In genomic region chr17:21369925-21370719, GRCm38 (mm10) we compare ENCODE assay signal across 8 mouse cellular contexts. TPM values are rescaled to one million over a fixed set of nuclear protein-coding genes. Genes with fewer than 3 reads are reported as not detected.
A peak's percentile ranks its signal among the peaks of the same experiment; 100 is the strongest.
DNase-seq lines count a peak whose midpoint lies in the region; ATAC-seq and TF ChIP-seq lines count a peak whose summit lies in the region.
"Had no signal": no experiment of that assay in that cellular context is flagged by ENCODE, and none has a peak within 500 bp of the region (broad histone marks: within the 10 kb centered on the region; RNA-seq: fewer than 3 reads in every experiment).

No protein-coding gene starts in this region.

- no peak overlapping the region; the same call in 1 of the 2 replicates for H3K9ac ChIP-seq in ES-Bruce4 (ENCODE audit: low read depth, poor library complexity, severe bottlenecking)
- peak overlapping the region; percentile 69 for H3K9ac ChIP-seq in heart, embryonic 14.5 days (ENCODE audit: low read length)
- H3K9ac ChIP-seq in limb, embryonic 13.5 days = peak overlapping the region; percentile 53; the same call in 1 of the 2 replicates
- peak overlapping the region; percentile 40 for H3K9ac ChIP-seq in midbrain, embryonic 13.5 days (replicated peaks)

- WGBS in bone marrow, adult 2 months = 13% methylated on average over 31 of the region's 31 CpGs
- WGBS in heart, embryonic 14.5 days = 8% methylated on average over 31 of the region's 31 CpGs
- 12% methylated on average over 31 of the region's 31 CpGs for WGBS in limb, embryonic 13.5 days
- 12% methylated on average over 31 of the region's 31 CpGs for WGBS in midbrain, embryonic 13.5 days

- TF ChIP-seq EP300 in ES-Bruce4 (IDR thresholded peaks at IDR 0.05; ENCODE audit: insufficient read depth, low read depth, low read length) = 0 out of 2 replicates have a peak, but pooled peaks have one; percentile 15

- no peak for ATAC-seq in heart, embryonic 14.5 days (ENCODE audit: insufficient number of reproducible peaks, insufficient read depth, low FRiP score, low read depth)
- peak; percentile 57 for ATAC-seq in limb, embryonic 13.5 days (ENCODE audit: low FRiP score, low read depth)
- 0 out of 2 replicates have a peak, but pooled peaks have one; percentile 37 for ATAC-seq in midbrain, embryonic 13.5 days

- no peak for TF ChIP-seq POLR2A in ES-Bruce4 (IDR thresholded peaks at IDR 0.05; ENCODE audit: insufficient read depth, low read length)
- no peak for TF ChIP-seq POLR2A in bone marrow, adult 2 months (IDR thresholded peaks at IDR 0.05; ENCODE audit: borderline replicate concordance, control insufficient read depth, low read depth, low read length)

- H3K36me3 ChIP-seq in ES-Bruce4 (ENCODE audit: control insufficient read depth, insufficient read depth, low read length, poor library complexity, severe bottlenecking) = no peaks in the 10 kb centered on the region
- no peaks in the 10 kb centered on the region for H3K36me3 ChIP-seq in heart, embryonic 14.5 days (ENCODE audit: control insufficient read depth, insufficient read depth, low read length)
- H3K36me3 ChIP-seq in limb, embryonic 13.5 days = no peaks in the 10 kb centered on the region
- H3K36me3 ChIP-seq in midbrain, embryonic 13.5 days = no peaks in the 10 kb centered on the region

- peak; percentile 10 to 18 for DNase-seq in thymus, postnatal 10 days (ENCODE audit: low spot score in 2 of 2)
- no peak for DNase-seq in urinary bladder, adult 18-20 months (ENCODE audit: low spot score in 2 of 2)

- no peaks in the 10 kb centered on the region for H3K4me1 ChIP-seq in ES-Bruce4 (ENCODE audit: control insufficient read depth, insufficient read depth, low read length)
- H3K4me1 ChIP-seq in bone marrow, adult 2 months (ENCODE audit: control insufficient read depth, insufficient read depth, low read length) = no peaks in the 10 kb centered on the region; the same call in 1 of the 2 replicates
- no peaks in the 10 kb centered on the region for H3K4me1 ChIP-seq in heart, embryonic 14.5 days (ENCODE audit: control insufficient read depth in 2 of 2, insufficient read depth in 2 of 2, low read length in 2 of 2)
- H3K4me1 ChIP-seq in limb, embryonic 13.5 days = no peaks in the 10 kb centered on the region
- H3K4me1 ChIP-seq in midbrain, embryonic 13.5 days (replicated peaks) = 0 out of 2 replicates have a peak, but pooled peaks cover 6% of the 10 kb centered on the region

- peak overlapping the region; percentile 79 for H3K4me2 ChIP-seq in heart, embryonic 14.5 days (ENCODE audit: low read length)
- H3K4me2 ChIP-seq in limb, embryonic 13.5 days (replicated peaks) = peak overlapping the region; percentile 69
- H3K4me2 ChIP-seq in midbrain, embryonic 13.5 days (replicated peaks) = peak overlapping the region; percentile 60

- H3K27me3 ChIP-seq in ES-Bruce4 (ENCODE audit: control insufficient read depth, insufficient read depth, low read length, poor library complexity, severe bottlenecking) = no peaks in the 10 kb centered on the region
- no peaks in the 10 kb centered on the region for H3K27me3 ChIP-seq in heart, embryonic 14.5 days (ENCODE audit: control insufficient read depth, insufficient read depth, low read length)
- no peaks in the 10 kb centered on the region for H3K27me3 ChIP-seq in limb, embryonic 13.5 days
- H3K27me3 ChIP-seq in midbrain, embryonic 13.5 days = no peaks in the 10 kb centered on the region

- H3K27ac ChIP-seq in ES-Bruce4 (ENCODE audit: insufficient read depth, low read length) = no peak overlapping the region
- H3K27ac ChIP-seq in bone marrow, adult 2 months (ENCODE audit: control insufficient read depth, insufficient read depth, low read depth, low read length, poor library complexity) = no peak overlapping the region
- H3K27ac ChIP-seq in heart, embryonic 14.5 days (replicated peaks in 1 of 2; ENCODE audit: control insufficient read depth in 1 of 2, insufficient read depth in 1 of 2, low read depth in 2 of 2, low read length in 2 of 2) = no peak overlapping the region
- no peak overlapping the region for H3K27ac ChIP-seq in limb, embryonic 13.5 days
- no peak overlapping the region for H3K27ac ChIP-seq in midbrain, embryonic 13.5 days

- H3K4me3 ChIP-seq in ES-Bruce4 (ENCODE audit: low read depth, low read length) = peak overlapping the region; percentile 61
- H3K4me3 ChIP-seq in bone marrow, adult 2 months (replicated peaks; ENCODE audit: control insufficient read depth, low read depth, low read length) = peak overlapping the region; percentile 42
- H3K4me3 ChIP-seq in heart, embryonic 14.5 days (ENCODE audit: control insufficient read depth in 1 of 2, insufficient read depth in 1 of 2, low read depth in 1 of 2, low read length in 2 of 2) = peak overlapping the region; percentile 29 to 45
- H3K4me3 ChIP-seq in limb, embryonic 13.5 days = peak overlapping the region; percentile 41
- peak overlapping the region; percentile 32 for H3K4me3 ChIP-seq in midbrain, embryonic 13.5 days (replicated peaks)

- H3K9me3 ChIP-seq in ES-Bruce4 (replicated peaks; ENCODE audit: control insufficient read depth, insufficient read depth, low read length, poor library complexity, severe bottlenecking) = peaks cover 6% of the 10 kb centered on the region; the same call in 1 of the 2 replicates
- H3K9me3 ChIP-seq in heart, embryonic 14.5 days (ENCODE audit: control insufficient read depth, low read length) = no peaks in the 10 kb centered on the region
- H3K9me3 ChIP-seq in limb, embryonic 13.5 days = no peaks in the 10 kb centered on the region
- H3K9me3 ChIP-seq in midbrain, embryonic 13.5 days = no peaks in the 10 kb centered on the region

- no peak for TF ChIP-seq CTCF in ES-Bruce4 (IDR thresholded peaks at IDR 0.05; ENCODE audit: low read depth, low read length)
- TF ChIP-seq CTCF in bone marrow, adult 2 months (IDR thresholded peaks at IDR 0.05; ENCODE audit: control insufficient read depth, insufficient read depth, low read length) = no peak

RNA-seq across cellular contexts. Expression of gene Zfp677, which starts 13.4 kb away (rescaled TPM):
- polyA plus RNA-seq in ES-Bruce4 (2011; ENCODE audit: insufficient read depth, insufficient read length, low read depth, missing spikeins) = 7.7 and 8.4 TPM in 2 replicates
- 0.77 and 1.9 TPM in 2 replicates for polyA plus RNA-seq in bone marrow, adult 2 months (2011; ENCODE audit: insufficient read depth, insufficient read length, low replicate concordance, missing spikeins)
- 2.1 and 2.5 TPM in 2 replicates for polyA plus RNA-seq in heart, embryonic 14.5 days (2014; fragmentation: Nextera tagmentation; extraction: Ambion mirVana)
- polyA plus RNA-seq in limb, embryonic 13.5 days (2015; fragmentation: Nextera tagmentation; extraction: Ambion mirVana) = 3.5 and 4.6 TPM in 2 replicates
- polyA plus RNA-seq in midbrain, embryonic 13.5 days (2015; fragmentation: Nextera tagmentation; extraction: Ambion mirVana) = 4.4 and 4.6 TPM in 2 replicates

RNA-seq across cellular contexts. Expression of gene Zfp54, which starts 52.9 kb away (rescaled TPM):
- polyA plus RNA-seq in ES-Bruce4 (2011; ENCODE audit: insufficient read depth, insufficient read length, low read depth, missing spikeins) = 4.2 and 4.7 TPM in 2 replicates
- 0.77 and 4.6 TPM in 2 replicates for polyA plus RNA-seq in bone marrow, adult 2 months (2011; ENCODE audit: insufficient read depth, insufficient read length, low replicate concordance, missing spikeins)
- polyA plus RNA-seq in heart, embryonic 14.5 days (2014; fragmentation: Nextera tagmentation; extraction: Ambion mirVana) = 3.4 and 4.0 TPM in 2 replicates
- polyA plus RNA-seq in limb, embryonic 13.5 days (2015; fragmentation: Nextera tagmentation; extraction: Ambion mirVana) = 4.1 and 4.8 TPM in 2 replicates
- polyA plus RNA-seq in midbrain, embryonic 13.5 days (2015; fragmentation: Nextera tagmentation; extraction: Ambion mirVana) = 3.5 and 4.8 TPM in 2 replicates

RNA-seq across cellular contexts. Expression of gene Vmn1r237, which starts 58.5 kb away (rescaled TPM):
- polyA plus RNA-seq in ES-Bruce4 (2011; ENCODE audit: insufficient read depth, insufficient read length, low read depth, missing spikeins) = not detected in 2 replicates
- polyA plus RNA-seq in bone marrow, adult 2 months (2011; ENCODE audit: insufficient read depth, insufficient read length, low replicate concordance, missing spikeins) = not detected in 2 replicates
- polyA plus RNA-seq in heart, embryonic 14.5 days (2014; fragmentation: Nextera tagmentation; extraction: Ambion mirVana) = not detected in 2 replicates
- polyA plus RNA-seq in limb, embryonic 13.5 days (2015; fragmentation: Nextera tagmentation; extraction: Ambion mirVana) = not detected in 2 replicates
- not detected in 2 replicates for polyA plus RNA-seq in midbrain, embryonic 13.5 days (2015; fragmentation: Nextera tagmentation; extraction: Ambion mirVana)
- polyA plus RNA-seq: large intestine, adult 2 months had no signal

Comparison
In these comparisons a context has a peak if more than half of its experiments do, and no peak if none do; other contexts are left out.
1. DNase-seq: peak in thymus, postnatal 10 days (2 of 2); none in urinary bladder, adult 18-20 months (0 of 2).
2. Peak in every context shown above with its lines, with median percentiles within 50 percentile points of each other: H3K4me3 ChIP-seq and H3K4me2 ChIP-seq.